Mouse (Mus musculus) heart, postnatal 4 days (tissue): ENCODE measurements around the gene Polq. TPM values are rescaled to one million over a fixed set of nuclear protein-coding genes. Genes with fewer than 3 reads are reported as not detected.

Experiments used
- DNase-seq: peaks from one replicate; pipeline ENCODE4 v3.0.0; 2021
- total RNA-seq, 2 experiments: library from RNA; stranded (reverse); gene quantifications; 2 replicates each; pipeline ENCODE4 v1.2.3; 2021

Gene Polq
- total RNA-seq = 1 to 10 TPM; 7.0 to 7.4 TPM

GRCm38 (mm10) chr16:37011061-37011921 lies at the start of gene Polq:
Gene Polq, plus strand, starts transcription at chr16:37011786.
- peak; percentile 94 for DNase-seq

DNA sequence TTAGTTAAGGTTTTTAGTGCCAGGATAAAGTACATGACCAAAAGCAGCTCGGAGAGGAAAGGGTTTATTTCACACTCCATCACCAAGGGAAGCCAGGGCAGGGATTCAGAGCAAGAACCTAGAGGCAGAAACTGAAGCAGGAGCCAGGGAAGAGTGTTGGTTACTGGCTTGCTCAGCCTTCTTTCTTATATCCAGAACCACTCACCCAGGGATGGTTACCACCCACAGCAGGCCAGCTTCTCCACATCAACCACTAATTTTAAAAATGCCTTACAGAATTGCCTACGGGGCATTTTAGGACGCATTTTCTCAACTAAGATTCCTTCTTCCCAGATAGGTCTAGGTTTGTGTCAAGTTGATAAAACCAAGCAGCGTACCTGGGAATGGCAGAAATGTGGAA lies 48.2 kb upstream of the Polq start:
- DNase-seq = no peak

GRCm38 (mm10) chr16:36979127-36979526 lies 32.5 kb upstream of the Polq start:
- DNase-seq = no peak

DNA sequence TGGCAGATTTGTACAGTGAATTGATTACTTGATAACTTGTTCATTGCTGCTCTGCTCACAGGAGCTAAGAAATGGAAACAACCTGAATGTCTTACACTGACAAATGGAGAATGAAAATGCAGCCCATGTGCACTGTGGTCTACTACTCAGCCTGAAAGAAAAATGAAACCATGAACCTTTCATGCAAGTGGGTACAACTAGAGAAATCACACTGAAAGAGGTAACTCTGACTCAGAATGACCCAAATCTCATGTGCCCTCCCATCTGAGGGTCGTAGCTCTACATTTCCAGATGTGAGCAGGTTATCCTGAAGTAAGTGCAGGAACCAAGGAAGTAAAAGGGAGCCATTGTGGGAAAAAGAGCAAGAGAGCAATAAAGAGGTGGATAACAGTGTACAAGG lies 27.8 kb upstream of the Polq start:
- DNase-seq = no peak

- no peak for DNase-seq
These were observed 25.9 kb upstream of the Polq start for GRCm38 (mm10) chr16:36985636-36986042.

- DNase-seq = no peak
These were observed 24.2 kb upstream of the Polq start for GRCm38 (mm10) chr16:36987399-36987798.

GRCm38 (mm10) chr16:36988066-36988465 lies 23.5 kb upstream of the Polq start:
- DNase-seq = no peak

DNA sequence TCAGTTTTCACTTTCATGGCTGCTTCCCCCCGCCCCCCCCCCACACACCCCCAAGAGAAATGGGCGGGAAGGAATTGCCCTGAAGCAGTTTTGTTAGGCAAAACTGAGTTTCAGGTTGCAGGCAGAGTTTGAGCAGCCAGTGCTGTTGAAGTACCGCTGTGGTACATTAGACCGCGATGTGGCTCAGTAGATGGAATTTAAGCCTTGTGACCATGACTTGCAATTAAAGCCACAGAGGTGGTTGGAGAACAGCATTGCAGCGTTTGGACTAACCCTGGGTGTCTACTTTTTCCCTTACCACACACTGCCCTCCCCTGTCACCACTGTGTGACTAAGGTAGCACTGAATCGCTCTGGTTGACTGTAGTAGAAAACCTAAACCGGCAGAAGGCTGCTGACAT lies 22.1 kb upstream of the Polq start:
- DNase-seq = peak; percentile 39

DNA sequence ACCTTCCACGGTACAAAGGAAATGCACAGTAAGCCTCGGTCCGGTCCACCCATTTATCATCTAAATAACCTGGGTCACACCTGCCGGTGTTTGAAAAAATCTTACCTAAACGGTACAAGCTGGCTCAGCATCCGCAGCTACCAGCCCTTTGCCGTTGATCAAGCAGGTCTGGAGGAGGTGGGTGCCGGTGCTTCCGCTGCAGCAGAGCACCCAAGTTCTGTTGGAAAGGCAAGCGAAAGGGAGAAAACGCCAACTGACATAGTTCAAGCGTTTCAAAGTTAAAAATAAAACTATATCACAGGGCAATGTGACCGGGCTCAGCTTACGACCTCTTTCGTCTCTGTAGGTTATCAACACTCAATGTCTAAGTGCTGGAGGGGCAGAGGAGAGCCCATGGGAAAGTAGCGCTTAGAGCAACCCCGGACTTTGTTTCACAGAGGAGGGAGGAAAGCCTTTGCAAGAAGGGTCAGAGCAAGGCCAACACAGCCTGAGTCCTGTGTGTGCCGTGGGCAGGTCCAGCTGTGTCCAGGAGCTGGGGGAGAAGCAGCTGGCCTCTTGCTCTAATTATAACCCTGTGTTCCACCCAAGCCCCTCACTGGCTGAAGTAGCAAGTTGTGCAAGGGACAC lies 21.5 kb upstream of the Polq start, which contains the start of gene Fbxo40:
Gene Fbxo40 (minus strand): TSS at position 469 of the 627 bp plus-strand sequence.
- DNase-seq = peak; percentile 58

DNA sequence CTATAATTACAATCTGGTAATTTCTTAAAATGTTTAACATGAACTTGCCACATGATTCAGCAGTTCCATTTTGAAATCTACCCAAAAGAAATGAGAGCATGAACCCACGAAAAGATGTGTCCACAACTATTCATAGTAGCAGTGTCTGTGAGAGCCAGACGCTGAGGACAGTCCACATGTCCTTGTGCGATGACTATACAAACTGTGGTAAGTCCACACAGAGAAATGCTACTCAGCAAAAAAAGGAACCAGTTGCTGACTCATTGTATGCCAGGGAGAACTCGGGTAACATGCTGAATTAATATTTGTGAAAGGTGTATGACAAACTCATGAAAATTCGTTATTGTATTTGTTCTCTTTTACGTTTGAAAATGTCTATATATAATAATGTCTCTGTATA lies 13.9 kb upstream of the Polq start:
- DNase-seq = no peak

- DNase-seq = no peak
These were observed 12.1 kb upstream of the Polq start for GRCm38 (mm10) chr16:36999366-36999972.

GRCm38 (mm10) chr16:37009262-37009661 lies 2.3 kb upstream of the Polq start:
- DNase-seq = no peak

- DNase-seq = peak; percentile 20
These were observed 1.2 kb upstream of the Polq start for GRCm38 (mm10) chr16:37010370-37010769.

DNA sequence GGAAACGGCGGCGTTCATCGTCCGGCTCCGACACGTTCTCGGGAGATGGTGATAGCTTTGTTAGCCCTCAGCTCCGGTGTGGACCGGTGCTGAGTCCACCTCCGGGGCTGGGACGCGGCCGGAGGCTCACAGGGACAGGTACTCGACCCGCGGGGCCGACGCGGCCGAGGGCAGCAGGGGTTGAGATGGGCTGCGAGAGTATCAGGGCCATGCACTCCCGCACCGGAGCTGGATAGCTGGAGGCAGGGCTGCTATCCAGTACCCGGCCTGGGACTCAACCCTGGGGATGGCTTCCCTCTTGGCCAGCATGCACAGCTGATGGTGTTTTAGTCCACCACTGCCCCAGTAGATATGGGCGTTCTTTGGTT lies 320 bp downstream of the Polq start:
- DNase-seq = no peak

DNA sequence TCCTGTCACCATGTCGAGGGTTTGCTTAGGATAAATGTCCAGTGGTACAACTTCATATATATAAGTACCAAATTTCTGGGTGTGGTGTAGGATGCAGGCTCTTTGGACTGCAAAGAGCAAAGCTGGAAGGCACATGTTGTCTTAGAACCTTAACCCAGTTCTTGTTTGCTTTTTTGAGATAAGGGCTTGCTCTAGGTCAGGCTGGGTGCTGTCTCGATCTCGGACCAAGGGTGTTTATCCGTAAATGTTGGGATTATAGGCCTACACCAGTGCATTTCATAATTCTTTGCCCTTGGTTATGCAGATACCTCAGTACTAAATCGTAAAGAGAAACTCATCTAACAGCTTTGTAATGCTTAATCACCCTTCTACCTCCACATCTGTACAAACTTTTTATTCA lies 750 bp downstream of the Polq start:
- no peak for DNase-seq

- no peak for DNase-seq
These were observed 16.0 kb downstream of the Polq start for GRCm38 (mm10) chr16:37027581-37027980.

- DNase-seq = no peak
These were observed 20.4 kb downstream of the Polq start for GRCm38 (mm10) chr16:37031996-37032395.

DNA sequence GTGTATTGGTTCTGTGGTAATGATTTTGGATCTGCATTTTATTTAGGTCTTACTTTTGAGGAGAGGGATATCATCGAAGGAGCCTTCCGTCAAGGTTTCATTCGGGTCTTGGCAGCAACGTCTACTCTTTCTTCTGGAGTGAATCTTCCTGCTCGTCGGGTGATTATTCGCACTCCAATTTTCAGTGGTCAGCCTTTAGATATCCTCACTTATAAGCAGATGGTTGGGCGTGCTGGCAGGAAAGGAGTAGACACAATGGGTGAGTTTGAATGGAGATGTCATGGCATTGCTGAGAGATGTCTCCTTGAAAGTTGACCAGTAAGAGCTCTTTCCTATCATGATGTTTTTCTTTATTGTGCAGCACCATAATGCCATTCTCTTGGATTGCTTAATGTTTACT lies 23.2 kb downstream of the Polq start:
- DNase-seq = no peak

DNA sequence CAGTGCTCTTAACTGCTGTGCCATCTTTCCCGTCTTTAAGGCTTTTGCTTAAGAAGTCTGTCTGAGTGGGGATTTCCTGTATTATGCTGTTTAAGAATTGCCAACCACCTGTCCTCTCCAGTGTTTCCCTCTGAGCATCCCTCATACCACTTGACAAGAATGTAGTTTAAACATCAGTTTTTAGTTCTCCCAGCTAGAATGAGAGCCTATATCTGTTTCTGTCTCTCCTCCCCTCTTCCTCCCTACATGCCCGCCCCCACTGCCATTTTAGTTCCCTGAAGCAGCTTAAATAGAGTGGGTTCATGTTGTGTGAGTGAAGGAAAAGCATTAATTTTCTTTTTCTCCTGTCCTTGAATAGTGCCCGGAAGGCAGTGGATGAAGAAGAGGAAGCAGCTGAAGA lies 48.0 kb downstream of the Polq start:
- DNase-seq = no peak

DNA sequence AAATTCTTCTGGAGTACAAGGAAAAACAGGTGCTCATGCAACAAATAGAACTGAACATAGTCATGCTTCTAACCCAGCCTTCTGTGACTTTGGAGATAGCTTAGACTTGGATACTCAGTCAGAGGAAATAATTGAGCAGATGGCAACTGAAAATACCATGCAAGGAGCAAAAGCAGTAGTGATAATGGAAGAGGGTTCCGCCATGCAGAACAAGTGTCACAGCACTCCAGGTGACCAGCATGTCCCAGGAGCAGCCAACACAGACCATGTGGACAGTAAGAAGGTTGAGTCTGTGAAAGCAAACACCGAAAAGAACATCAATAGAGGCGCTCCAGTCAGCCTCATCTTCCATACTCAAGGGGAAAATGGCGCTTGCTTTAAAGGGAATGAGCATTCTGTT lies 49.7 kb downstream of the Polq start:
- DNase-seq = no peak

DNA sequence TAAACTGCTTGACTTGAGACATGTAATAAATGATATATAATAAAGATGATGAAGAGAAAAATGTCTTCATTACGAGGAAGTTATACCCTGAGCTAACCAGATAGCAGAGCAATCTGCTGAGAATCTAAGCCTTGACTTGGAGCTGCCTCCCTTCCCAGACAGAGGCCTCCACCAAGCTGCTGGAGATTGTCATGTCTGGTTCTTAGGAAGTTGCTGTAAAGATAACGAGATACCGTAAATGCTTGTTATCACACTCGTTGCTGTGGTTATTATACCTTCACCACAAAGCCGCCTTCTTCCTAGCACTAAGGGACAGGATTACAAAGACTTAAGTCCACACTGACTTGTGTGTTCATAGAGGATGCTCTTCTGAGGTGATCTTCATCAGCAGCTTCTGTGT lies 60.8 kb downstream of the Polq start:
- no peak for DNase-seq

DNA sequence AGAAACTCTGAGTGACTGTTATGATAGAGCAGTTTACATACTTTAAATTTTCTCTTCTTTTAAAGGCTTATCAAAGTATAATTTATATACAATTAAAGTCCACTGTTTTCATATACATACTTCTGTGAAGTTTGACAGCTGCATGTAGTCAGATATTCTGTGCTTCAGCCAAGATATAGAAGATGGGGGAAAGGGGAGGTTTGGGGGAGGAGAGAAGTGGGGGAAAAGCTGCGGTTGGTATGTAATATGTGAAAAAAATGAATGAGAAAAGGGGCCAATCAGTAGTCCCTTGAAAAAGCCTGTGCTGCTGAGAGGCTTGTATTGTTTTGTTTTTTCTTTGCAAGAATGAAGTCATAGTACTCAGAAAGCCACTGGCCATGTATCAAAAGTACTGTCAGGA lies 78.1 kb downstream of the Polq start:
- no peak for DNase-seq

DNA sequence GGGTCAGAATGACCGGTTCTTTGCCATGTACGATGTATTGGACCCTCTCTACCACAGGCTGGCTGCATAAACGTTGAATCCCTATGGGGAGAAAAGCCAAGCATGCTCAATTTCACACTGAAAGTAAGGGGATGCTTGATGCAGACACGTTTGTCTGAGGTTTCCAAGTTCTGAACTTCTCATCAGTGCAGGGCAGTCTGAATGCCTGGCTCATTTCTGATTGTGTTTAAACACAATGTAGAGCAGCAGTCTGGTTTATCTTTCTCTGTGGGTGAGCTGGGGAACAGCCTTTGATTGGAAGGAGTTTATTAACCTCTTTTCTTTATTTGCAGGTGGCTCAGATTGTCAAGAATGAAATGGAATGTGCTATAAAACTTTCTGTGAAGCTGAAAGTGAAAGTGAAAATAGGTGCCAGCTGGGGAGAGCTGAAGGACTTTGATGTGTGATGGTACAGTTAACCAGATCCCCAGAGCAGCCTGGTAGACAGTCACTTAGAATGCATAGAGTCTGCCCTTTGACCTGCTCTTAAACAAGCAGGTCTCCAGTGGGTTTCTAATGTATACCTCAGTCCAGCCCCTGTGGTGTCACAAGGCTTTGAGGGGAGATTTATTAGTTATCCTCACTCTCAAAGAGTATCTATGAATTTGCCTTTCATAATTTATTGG lies 82.7 kb downstream of the Polq start:
- DNase-seq = no peak
